Mouse (Mus musculus) B cell, adult (primary cell): Measurements from ENCODE around the gene Pdgfc. TPM values are rescaled to one million over a fixed set of nuclear protein-coding genes. Genes with fewer than 3 reads are reported as not detected.

Experiments used
- total RNA-seq: library from RNA; stranded (reverse); gene quantifications from 4 replicates; pipeline ENCODE4 v1.2.4, GENCODE M21; 2023; ENCODE audit not compliant: inconsistent age

Pdgfc gene
- not detected in 4 replicates for total RNA-seq

GRCm38 (mm10) chr3:81036151-81036553 lies at the start of gene Pdgfc:
TSS of gene Pdgfc (plus strand) at chr3:81036416.

Other genes with a start within 250 kb of the Pdgfc start
- gene Gria2, start 233.6 kb upstream of the Pdgfc start, total RNA-seq, result not detected in 4 replicates
- not detected in 4 replicates for gene Glrb, start 122.8 kb upstream of the Pdgfc start, total RNA-seq